Mouse (Mus musculus): Measurements from ENCODE around the gene Osbpl2.

DNA sequence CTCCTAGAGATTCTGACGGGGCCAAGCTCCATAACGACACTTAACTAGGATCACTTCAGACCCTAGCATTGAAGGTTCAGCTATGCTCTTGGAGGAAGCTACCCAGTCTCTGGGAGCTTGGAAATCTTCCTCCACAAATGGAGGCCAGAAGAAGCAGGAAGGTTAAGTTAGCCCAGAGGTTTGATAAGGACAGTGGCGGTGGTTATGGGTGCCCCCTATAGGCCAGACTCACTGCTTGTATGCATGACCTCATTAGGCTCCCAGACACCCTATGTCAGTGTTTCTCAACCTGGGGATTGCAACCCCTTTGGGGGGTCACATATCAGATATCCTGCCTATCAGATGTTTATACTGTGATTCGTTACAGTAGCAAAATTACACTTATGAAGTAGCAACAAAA lies 12.0 kb upstream of the Osbpl2 start:
- no peak for TF ChIP-seq JUND (conservative IDR thresholded peaks at IDR 0.05; ENCODE audit: low read depth, low read length)
- TF ChIP-seq POLR2A (IDR thresholded peaks at IDR 0.05; ENCODE audit: low read depth, low read length): no peak
- no peak for TF ChIP-seq POLR2AphosphoS2 (IDR thresholded peaks at IDR 0.05; ENCODE audit: low read depth, low read length)
- no peak for TF ChIP-seq MAZ (IDR thresholded peaks at IDR 0.05; ENCODE audit: low read depth, low read length)

All from CH12.LX (cell line).